Mouse (Mus musculus) lung, adult 2 months (tissue): ENCODE data around the gene Tsku. TPM values are rescaled to one million over a fixed set of nuclear protein-coding genes. Genes with fewer than 3 reads are reported as not detected.

Experiments used
- DNase-seq: peaks from one replicate; pipeline ENCODE4 v3.0.0; 2022
- H3K4me1 ChIP-seq: fragments of 200-500 bp; 2 replicates; pipeline ENCODE4 v1.6.1; 2011; ENCODE audit warnings: low read length; ENCODE audit not compliant: control insufficient read depth, insufficient read depth
- H3K4me3 ChIP-seq: fragments of 200-500 bp; replicated peaks from 2 replicates; pipeline ENCODE3; 2011; ENCODE audit warnings: low read depth, mild to moderate bottlenecking, control low read depth, low read length; ENCODE audit errors: extremely low read depth
- CTCF ChIP-seq: fragments of 200-500 bp; IDR thresholded peaks from 2 replicates; pipeline ENCODE4 v1.5.1; 2011; ENCODE audit warnings: mild to moderate bottlenecking, low read length, control low read depth; ENCODE audit not compliant: insufficient read depth
- POLR2A ChIP-seq: fragments of 200-500 bp; IDR thresholded peaks from 2 replicates; pipeline ENCODE4 v1.6.1; 2011; ENCODE audit warnings: low read depth, mild to moderate bottlenecking, control low read depth, low read length, borderline replicate concordance; ENCODE audit errors: extremely low read depth
- WGBS: fragments of 180-500 bp; shearing (Covaris S2); methylation state at CpG from one replicate; pipeline ENCODE4 v1.1.7; 2018; 5-methylcytosine and 5-hydroxymethylcytosine counted together
- polyA plus RNA-seq: library from polyadenylated mRNA; depleted of rRNA; stranded (reverse); fragments of >200 nt; gene quantifications from 2 replicates; pipeline ENCODE4 v1.2.3, GENCODE M21; 2012

Tsku gene
- polyA plus RNA-seq, 1 experiment = 29.3 TPM

- 42% methylated on average over 5 of the region's 5 CpGs for WGBS
- TF ChIP-seq CTCF (no peak), POLR2A (no peak)
- H3K4me1 ChIP-seq = no peaks in the 10 kb centered on the region
- DNase-seq = no peak
- H3K4me3 ChIP-seq = no peak overlapping the region
Measured at GRCm38 (mm10) chr7:98347471-98347870, 13.7 kb downstream of the Tsku start.

GRCm38 (mm10) chr7:98345036-98345435, 16.1 kb downstream of the Tsku start:
- Histone ChIP-seq H3K4me1 (peaks cover 4% of the 10 kb centered on the region; the same call in 1 of the 2 replicates), H3K4me3 (no peak overlapping the region)
- no peak for DNase-seq
- TF ChIP-seq POLR2A (no peak), CTCF (no peak)
- 59% methylated on average over 6 of the region's 6 CpGs for WGBS

GRCm38 (mm10) chr7:98344361-98344760, 16.8 kb downstream of the Tsku start:
- Histone ChIP-seq H3K4me3 (no peak overlapping the region), H3K4me1 (peaks cover 4% of the 10 kb centered on the region; the same call in 1 of the 2 replicates)
- DNase-seq = peak; percentile 53
- TF ChIP-seq CTCF (peak; percentile 70), POLR2A (no peak)
- 20% methylated on average over 3 of the region's 3 CpGs for WGBS

- TF ChIP-seq POLR2A (no peak), CTCF (no peak)
- whole genome bisulfite sequencing = 69% methylated on average over 3 of the region's 3 CpGs
Measured at GRCm38 (mm10) chr7:98342249-98342648, 18.9 kb downstream of the Tsku start.

GRCm38 (mm10) chr7:98341475-98341874, 19.7 kb downstream of the Tsku start:
- TF ChIP-seq POLR2A (no peak), CTCF (peak; percentile 80)
- under 1% methylated on average over 13 of the region's 13 CpGs for WGBS
- H3K4me1 ChIP-seq = peaks cover 4% of the 10 kb centered on the region; the same call in 1 of the 2 replicates
- peak; percentile 85 for DNase-seq
- peak overlapping the region; percentile 68 for H3K4me3 ChIP-seq

More at GRCm38 (mm10) chr7:98342249-98342648, 18.9 kb downstream of the Tsku start:
- Histone ChIP-seq H3K4me1 (peaks cover 4% of the 10 kb centered on the region; the same call in 1 of the 2 replicates), H3K4me3 (no peak overlapping the region)
- DNase-seq = no peak

- WGBS = 59% methylated on average over 5 of the region's 5 CpGs
- no peak overlapping the region for H3K4me3 ChIP-seq
- TF ChIP-seq CTCF = no peak
- TF ChIP-seq POLR2A = no peak
Measured at GRCm38 (mm10) chr7:98340343-98340742, 20.8 kb downstream of the Tsku start.

GRCm38 (mm10) chr7:98333987-98334386, 27.1 kb downstream of the Tsku start:
- WGBS = 49% methylated on average over 3 of the region's 3 CpGs
- TF ChIP-seq POLR2A (no peak), CTCF (no peak)
- DNase-seq = no peak
- Histone ChIP-seq H3K4me3 (no peak overlapping the region), H3K4me1 (peaks cover 23% of the 10 kb centered on the region)

More at GRCm38 (mm10) chr7:98340343-98340742, 20.8 kb downstream of the Tsku start:
- H3K4me1 ChIP-seq = peaks cover 4% of the 10 kb centered on the region; the same call in 1 of the 2 replicates
- no peak for DNase-seq

- DNase-seq = no peak
- Histone ChIP-seq H3K4me1 (peaks cover 23% of the 10 kb centered on the region), H3K4me3 (no peak overlapping the region)
- 88% methylated on average over 5 of the region's 5 CpGs for WGBS
- TF ChIP-seq CTCF = no peak
- no peak for TF ChIP-seq POLR2A
Measured at GRCm38 (mm10) chr7:98333507-98333906, 27.6 kb downstream of the Tsku start.

- peaks cover 23% of the 10 kb centered on the region for H3K4me1 ChIP-seq
- no peak for DNase-seq
- H3K4me3 ChIP-seq = no peak overlapping the region
- 72% methylated on average over 5 of the region's 5 CpGs for WGBS
- TF ChIP-seq CTCF = no peak
- no peak for TF ChIP-seq POLR2A
Measured at GRCm38 (mm10) chr7:98332678-98333397, 28.3 kb downstream of the Tsku start.

GRCm38 (mm10) chr7:98331932-98332331, 29.2 kb downstream of the Tsku start:
- TF ChIP-seq CTCF = no peak
- no peak for TF ChIP-seq POLR2A
- Histone ChIP-seq H3K4me3 (no peak overlapping the region), H3K4me1 (peaks cover 23% of the 10 kb centered on the region)
- DNase-seq = no peak
- whole genome bisulfite sequencing = 22% methylated on average over 3 of the region's 3 CpGs
